Mouse (Mus musculus) liver, adult 2 months (tissue): ENCODE measurements around the gene Thada. TPM values are rescaled to one million over a fixed set of nuclear protein-coding genes. Genes with fewer than 3 reads are reported as not detected.

Source experiments
- DNase-seq: peaks from one replicate; pipeline ENCODE4 v3.0.0-alpha.2; 2011; ENCODE audit warnings: low read depth, low spot score; ENCODE audit errors: extremely low read depth
- H3K27ac ChIP-seq: fragments of 200-500 bp; replicated peaks from 2 replicates; pipeline ENCODE4 v1.5.1; 2012; ENCODE audit warnings: low read depth, mild to moderate bottlenecking, control low read depth, inconsistent platforms, low read length; ENCODE audit not compliant: insufficient read depth
- H3K27me3 ChIP-seq: fragments of 200-500 bp; 2 replicates; pipeline ENCODE4 v1.6.1; 2012; ENCODE audit warnings: mild to moderate bottlenecking, moderate library complexity, low read length, inconsistent platforms; ENCODE audit not compliant: control insufficient read depth, insufficient read depth
- H3K36me3 ChIP-seq: fragments of 200-500 bp; 2 replicates; pipeline ENCODE4 v1.6.1; 2012; ENCODE audit warnings: low read length, inconsistent platforms; ENCODE audit not compliant: control insufficient read depth, insufficient read depth
- H3K4me1 ChIP-seq: fragments of 200-500 bp; 2 replicates; pipeline ENCODE4 v1.6.1; 2011; ENCODE audit warnings: low read length; ENCODE audit not compliant: control insufficient read depth, insufficient read depth
- H3K4me3 ChIP-seq: fragments of 200-500 bp; 2 replicates; pipeline ENCODE4 v1.5.1; 2011; ENCODE audit warnings: low read depth, mild to moderate bottlenecking, control low read depth, low read length, moderate library complexity; ENCODE audit not compliant: insufficient read depth
- H3K79me2 ChIP-seq: fragments of 200-500 bp; 2 replicates; pipeline ENCODE4 v1.6.1; 2012; ENCODE audit warnings: inconsistent platforms, mild to moderate bottlenecking, low read length, moderate library complexity; ENCODE audit not compliant: control insufficient read depth, insufficient read depth
- H3K9ac ChIP-seq: fragments of 200-500 bp; 2 replicates; pipeline ENCODE4 v1.6.1; 2012; ENCODE audit warnings: low read depth, mild to moderate bottlenecking, control low read depth, inconsistent platforms, low read length
- CTCF ChIP-seq: fragments of 200-500 bp; IDR thresholded peaks from 2 replicates; pipeline ENCODE4 v1.5.1; 2011; ENCODE audit warnings: low read depth, low read length, control low read depth
- POLR2A ChIP-seq: fragments of 200-500 bp; IDR thresholded peaks from 2 replicates; pipeline ENCODE4 v1.6.1; 2011; ENCODE audit warnings: low read length, control low read depth; ENCODE audit not compliant: insufficient read depth; ENCODE audit errors: extremely low read depth
- WGBS: fragments of 180-500 bp; shearing (Covaris S2); methylation state at CpG from one replicate; pipeline ENCODE4 v1.1.7; 2018; 5-methylcytosine and 5-hydroxymethylcytosine counted together
- polyA plus RNA-seq: library from polyadenylated mRNA; depleted of rRNA; stranded (reverse); fragments of >200 nt; gene quantifications from 2 replicates; pipeline ENCODE4 v1.2.3, GENCODE M21; 2012
- total RNA-seq: library from RNA; depleted of rRNA; stranded (reverse); fragments of >200 nt; gene quantifications from 2 replicates; pipeline ENCODE4 v1.2.3, GENCODE M21; 2014

Gene Thada
- total and polyA plus RNA-seq, 2 experiments, result 2.8 to 6.1 TPM

GRCm38 (mm10) chr17:84390026-84390425, 76.0 kb downstream of the Thada start:
- H3K27ac ChIP-seq, result peak overlapping the region; percentile 78
- peaks cover 5% of the 10 kb centered on the region for H3K36me3 ChIP-seq
- no peak overlapping the region for H3K9ac ChIP-seq
- H3K4me1 ChIP-seq, result peaks cover 10% of the 10 kb centered on the region; the same call in 1 of the 2 replicates
- peak; percentile 96 for DNase-seq
- no peak for TF ChIP-seq POLR2A
- no peak for TF ChIP-seq CTCF
- no peaks in the 10 kb centered on the region for H3K27me3 ChIP-seq
- WGBS, result 18% methylated on average over 2 of the region's 2 CpGs
- H3K79me2 ChIP-seq, result no peaks in the 10 kb centered on the region
- H3K4me3 ChIP-seq, result no peak overlapping the region

- Histone ChIP-seq H3K36me3 (peaks cover 5% of the 10 kb centered on the region), H3K4me1 (peaks cover 10% of the 10 kb centered on the region; the same call in 1 of the 2 replicates), H3K79me2 (no peaks in the 10 kb centered on the region; the same call in 1 of the 2 replicates), H3K27ac (no peak overlapping the region), H3K4me3 (no peak overlapping the region), H3K27me3 (no peaks in the 10 kb centered on the region), H3K9ac (no peak overlapping the region)
- 74% methylated on average over 4 of the region's 4 CpGs for WGBS
- TF ChIP-seq POLR2A (no peak), CTCF (no peak)
- no peak for DNase-seq
Observed at GRCm38 (mm10) chr17:84386176-84386575, 79.8 kb downstream of the Thada start.

GRCm38 (mm10) chr17:84385696-84386095, 80.3 kb downstream of the Thada start:
- no peak overlapping the region for H3K4me3 ChIP-seq
- DNase-seq, result peak; percentile 48
- peaks cover 5% of the 10 kb centered on the region for H3K36me3 ChIP-seq
- H3K27ac ChIP-seq, result no peak overlapping the region
- 83% methylated on average over 6 of the region's 6 CpGs for WGBS
- H3K79me2 ChIP-seq, result no peaks in the 10 kb centered on the region; the same call in 1 of the 2 replicates
- H3K9ac ChIP-seq, result no peak overlapping the region
- TF ChIP-seq POLR2A (no peak), CTCF (peak; percentile 27; the same call in 1 of the 2 replicates)
- no peaks in the 10 kb centered on the region for H3K27me3 ChIP-seq
- H3K4me1 ChIP-seq, result peaks cover 7% of the 10 kb centered on the region; the same call in 1 of the 2 replicates

- Histone ChIP-seq H3K27me3 (no peaks in the 10 kb centered on the region), H3K36me3 (peaks cover 5% of the 10 kb centered on the region), H3K27ac (no peak overlapping the region), H3K4me1 (peaks cover under 1% of the 10 kb centered on the region; the same call in 1 of the 2 replicates), H3K79me2 (no peaks in the 10 kb centered on the region; the same call in 1 of the 2 replicates), H3K9ac (no peak overlapping the region), H3K4me3 (no peak overlapping the region)
- TF ChIP-seq CTCF (peak; percentile 25; the same call in 1 of the 2 replicates), POLR2A (no peak)
- no peak for DNase-seq
Observed at GRCm38 (mm10) chr17:84384661-84385060, 81.3 kb downstream of the Thada start.

- Histone ChIP-seq H3K4me3 (no peak overlapping the region), H3K27me3 (no peaks in the 10 kb centered on the region), H3K9ac (no peak overlapping the region), H3K79me2 (no peaks in the 10 kb centered on the region; the same call in 1 of the 2 replicates), H3K36me3 (peaks cover 5% of the 10 kb centered on the region), H3K27ac (no peak overlapping the region), H3K4me1 (no peaks in the 10 kb centered on the region; the same call in 1 of the 2 replicates)
- TF ChIP-seq POLR2A (no peak), CTCF (no peak)
- no peak for DNase-seq
- 96% methylated on average over 9 of the region's 9 CpGs for WGBS
Observed at GRCm38 (mm10) chr17:84380340-84380739, 85.7 kb downstream of the Thada start.

GRCm38 (mm10) chr17:84376882-84377281, 89.1 kb downstream of the Thada start:
- DNase-seq, result no peak
- no peaks in the 10 kb centered on the region for H3K79me2 ChIP-seq
- TF ChIP-seq POLR2A (no peak), CTCF (no peak)
- H3K9ac ChIP-seq, result no peak overlapping the region
- no peak overlapping the region for H3K4me3 ChIP-seq
- no peak overlapping the region for H3K27ac ChIP-seq
- H3K4me1 ChIP-seq, result no peaks in the 10 kb centered on the region; the same call in 1 of the 2 replicates
- 95% methylated on average over 4 of the region's 4 CpGs for WGBS
- H3K27me3 ChIP-seq, result no peaks in the 10 kb centered on the region
- H3K36me3 ChIP-seq, result 0 out of 2 replicates have a peak, but pooled peaks cover 2% of the 10 kb centered on the region
